Mouse (Mus musculus): ENCODE results near the gene Dis3. TPM values are rescaled to one million over a fixed set of nuclear protein-coding genes. Genes with fewer than 3 reads are reported as not detected.

Gene Dis3
- total and polyA plus RNA-seq, 3 experiments, result 42.2 to 159 (median 79.6) TPM

DNA sequence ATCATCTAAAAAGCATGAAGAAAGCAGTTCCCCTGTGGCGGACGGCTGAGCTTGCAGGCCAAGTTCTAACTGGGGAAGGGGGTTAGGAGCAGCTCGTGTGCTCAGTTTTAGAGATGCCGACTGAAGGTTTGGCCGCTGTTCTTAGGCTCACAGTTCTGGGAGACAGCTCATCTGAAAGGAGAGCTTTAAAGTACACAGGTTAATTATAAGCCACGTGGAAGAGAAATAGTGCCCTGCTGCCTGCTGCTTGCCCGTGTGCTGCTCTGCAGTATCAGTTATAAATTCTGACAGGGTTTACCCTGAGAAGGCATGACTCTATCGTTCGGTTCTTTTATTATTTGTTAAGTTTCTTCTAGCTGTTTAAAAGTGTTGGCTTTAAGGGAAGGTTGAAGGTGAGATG is 36.2 kb upstream of the Dis3 start:
- TF ChIP-seq MEF2A (IDR thresholded peaks at IDR 0.05; ENCODE audit: extremely low read depth, insufficient replicate concordance, low read depth, low read length, poor library complexity, severe bottlenecking), result no peak
- no peak for TF ChIP-seq ETS1 (IDR thresholded peaks at IDR 0.05; ENCODE audit: low read depth, low read length)
- no peak for TF ChIP-seq TBP (IDR thresholded peaks at IDR 0.05; ENCODE audit: low read depth, low read length)
- no peak for TF ChIP-seq POLR2AphosphoS2 (IDR thresholded peaks at IDR 0.05; ENCODE audit: low read length)
- TF ChIP-seq POLR2A (IDR thresholded peaks at IDR 0.05; ENCODE audit: control insufficient read depth in 1 of 2, insufficient read depth in 1 of 2, low read depth in 1 of 2, low read length in 2 of 2, poor library complexity in 1 of 2), result no peak
- TF ChIP-seq SMC3 (IDR thresholded peaks at IDR 0.05; ENCODE audit: low read depth, low read length), result no peak
- TF ChIP-seq CHD1 (IDR thresholded peaks at IDR 0.05; ENCODE audit: low read depth, low read length), result no peak
- no peak for TF ChIP-seq ZC3H11A (IDR thresholded peaks at IDR 0.05; ENCODE audit: low read depth, low read length)
- TF ChIP-seq HCFC1 (IDR thresholded peaks at IDR 0.05; ENCODE audit: low read depth, low read length), result no peak
- TF ChIP-seq UBTF (IDR thresholded peaks at IDR 0.05; ENCODE audit: borderline replicate concordance, insufficient read depth, low read depth, low read length), result no peak
- no peak for TF ChIP-seq ZKSCAN1 (IDR thresholded peaks at IDR 0.05; ENCODE audit: low read depth, low read length)
- no peak for TF ChIP-seq TAL1 (IDR thresholded peaks at IDR 0.05; ENCODE audit: low read length)
- TF ChIP-seq BHLHE40 (IDR thresholded peaks at IDR 0.05; ENCODE audit: borderline replicate concordance, low read depth, low read length), result no peak
- no peak for TF ChIP-seq NRF1 (IDR thresholded peaks at IDR 0.05; ENCODE audit: insufficient read depth, low read depth, low read length, poor library complexity, severe bottlenecking)
- no peak for TF ChIP-seq ELF1 (IDR thresholded peaks at IDR 0.05; ENCODE audit: low read depth, low read length)
- no peak for TF ChIP-seq SIN3A (IDR thresholded peaks at IDR 0.05; ENCODE audit: low read length)
- peaks cover 0 to 3% of the 10 kb centered on the region in 2 experiments; a peak in 2 of 4 replicates for H3K36me3 ChIP-seq (ENCODE audit: control insufficient read depth in 1 of 2, insufficient read depth in 2 of 2, low read length in 2 of 2)

DNA sequence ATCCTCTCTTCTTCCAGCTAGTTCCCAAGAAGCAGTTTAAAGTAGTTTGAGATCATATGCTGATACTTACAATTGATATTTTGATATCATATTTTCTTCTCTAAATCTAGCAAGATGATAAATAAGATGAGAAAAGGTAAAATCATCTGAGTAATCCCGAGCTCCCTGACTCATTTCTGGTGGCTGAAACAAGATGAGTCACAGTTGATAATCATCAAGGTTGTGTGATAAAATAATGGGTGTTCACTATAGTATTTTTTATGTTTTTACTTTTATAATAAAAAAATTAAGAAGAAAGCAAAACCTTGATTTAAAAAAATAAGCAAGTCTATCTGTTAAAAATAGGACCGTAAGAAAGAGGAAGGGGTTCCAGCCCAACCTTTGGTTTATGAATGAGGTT is 34.5 kb upstream of the Dis3 start:
- Histone ChIP-seq H3K27me3 (ENCODE audit: control insufficient read depth in 1 of 2, insufficient read depth in 2 of 2, low read length in 2 of 2) (no peaks in the 10 kb centered on the region), H3K36me3 (ENCODE audit: control insufficient read depth in 1 of 2, insufficient read depth in 2 of 2, low read length in 2 of 2) (peaks cover 0 to 3% of the 10 kb centered on the region in 2 experiments; a peak in 3 of 4 replicates), H3K9me3 (replicated peaks; ENCODE audit: insufficient read depth, low read length) (no peaks in the 10 kb centered on the region), H3K4me1 (ENCODE audit: control insufficient read depth in 1 of 2, insufficient read depth in 2 of 2, low read length in 2 of 2) (no peaks in the 10 kb centered on the region), H3K27ac (ENCODE audit: control insufficient read depth, low read depth, low read length) (no peak overlapping the region), H3K9ac (ENCODE audit: control insufficient read depth, low read depth, low read length, poor library complexity, severe bottlenecking) (no peak overlapping the region), H3K79me2 (ENCODE audit: control insufficient read depth, insufficient read depth, low read length, poor library complexity) (no peaks in the 10 kb centered on the region), H3K4me3 (ENCODE audit: control insufficient read depth in 1 of 2, insufficient read depth in 1 of 2, low read depth in 2 of 2, low read length in 2 of 2) (no peak overlapping the region)
- no peak for TF ChIP-seq TCF12 (IDR thresholded peaks at IDR 0.05; ENCODE audit: low read depth, low read length)
- TF ChIP-seq BHLHE40 (IDR thresholded peaks at IDR 0.05; ENCODE audit: borderline replicate concordance, low read depth, low read length), result no peak
- no peak for TF ChIP-seq USF1 (IDR thresholded peaks at IDR 0.05; ENCODE audit: low read depth, low read length)
- TF ChIP-seq CTCF (IDR thresholded peaks at IDR 0.05 in 2 of 3, conservative IDR thresholded peaks at IDR 0.05 in 1 of 3; ENCODE audit: control insufficient read depth in 1 of 3, insufficient read depth in 1 of 3, low read depth in 2 of 3, low read length in 3 of 3, poor library complexity in 1 of 3, severe bottlenecking in 1 of 3), result no peak
- no peak for TF ChIP-seq NRF1 (IDR thresholded peaks at IDR 0.05; ENCODE audit: insufficient read depth, low read depth, low read length, poor library complexity, severe bottlenecking)
- no peak for TF ChIP-seq TAL1 (IDR thresholded peaks at IDR 0.05; ENCODE audit: low read length)
- no peak for TF ChIP-seq HCFC1 (IDR thresholded peaks at IDR 0.05; ENCODE audit: low read depth, low read length)
- no peak for DNase-seq (ENCODE audit: low read depth, low spot score)

More for the DNA sequence above, 36.2 kb upstream of the Dis3 start:
- no peaks in the 10 kb centered on the region for H3K4me1 ChIP-seq (ENCODE audit: control insufficient read depth in 1 of 2, insufficient read depth in 2 of 2, low read length in 2 of 2)
- H3K27ac ChIP-seq (ENCODE audit: control insufficient read depth, low read depth, low read length), result no peak overlapping the region
- H3K27me3 ChIP-seq (ENCODE audit: control insufficient read depth in 1 of 2, insufficient read depth in 2 of 2, low read length in 2 of 2), result no peaks in the 10 kb centered on the region
- H3K79me2 ChIP-seq (ENCODE audit: control insufficient read depth, insufficient read depth, low read length, poor library complexity), result no peaks in the 10 kb centered on the region
- no peak overlapping the region for H3K9ac ChIP-seq (ENCODE audit: control insufficient read depth, low read depth, low read length, poor library complexity, severe bottlenecking)
- no peak overlapping the region for H3K4me3 ChIP-seq (ENCODE audit: control insufficient read depth in 1 of 2, insufficient read depth in 1 of 2, low read depth in 2 of 2, low read length in 2 of 2)
- H3K9me3 ChIP-seq (replicated peaks; ENCODE audit: insufficient read depth, low read length), result no peaks in the 10 kb centered on the region
- no peak for DNase-seq (ENCODE audit: low read depth, low spot score)

Data from MEL (cell line).